Mouse (Mus musculus) left cerebral cortex, adult 11 months (tissue): ENCODE measurements around the gene Vsig2.

Source experiments
- DNase-seq: peaks from one replicate; pipeline ENCODE4 v3.0.0; 2022; ENCODE audit warnings: low spot score

Gene Vsig2

GRCm38 (mm10) chr9:37539170-37540025 lies at the start of gene Vsig2:
Gene Vsig2 (plus strand): TSS chr9:37539255.
- DNase-seq = no peak

GRCm38 (mm10) chr9:37489446-37490120 lies 49.5 kb upstream of the Vsig2 start:
- DNase-seq = no peak

GRCm38 (mm10) chr9:37495761-37496160 lies 43.3 kb upstream of the Vsig2 start:
- no peak for DNase-seq

- DNase-seq = no peak
These were observed 42.7 kb upstream of the Vsig2 start for GRCm38 (mm10) chr9:37496325-37496724.

- DNase-seq = no peak
These were observed 38.9 kb upstream of the Vsig2 start for GRCm38 (mm10) chr9:37500201-37500600.

- DNase-seq = no peak
These were observed 37.9 kb upstream of the Vsig2 start for GRCm38 (mm10) chr9:37501170-37501569.

GRCm38 (mm10) chr9:37504348-37504747 lies 34.7 kb upstream of the Vsig2 start:
- no peak for DNase-seq

GRCm38 (mm10) chr9:37506023-37506422 lies 33.0 kb upstream of the Vsig2 start:
- DNase-seq = no peak

GRCm38 (mm10) chr9:37512097-37512496 lies 27.0 kb upstream of the Vsig2 start:
- DNase-seq = no peak

GRCm38 (mm10) chr9:37514456-37514855 lies 24.6 kb upstream of the Vsig2 start:
- DNase-seq = no peak

- DNase-seq = no peak
These were observed 21.6 kb upstream of the Vsig2 start for GRCm38 (mm10) chr9:37517467-37517866.

- DNase-seq = no peak
These were observed 20.1 kb upstream of the Vsig2 start for GRCm38 (mm10) chr9:37518991-37519390.

- DNase-seq = no peak
These were observed 19.1 kb upstream of the Vsig2 start for GRCm38 (mm10) chr9:37519995-37520394.

- no peak for DNase-seq
These were observed 13.6 kb upstream of the Vsig2 start for GRCm38 (mm10) chr9:37525461-37525860.

GRCm38 (mm10) chr9:37526443-37527395 lies 12.3 kb upstream of the Vsig2 start:
- no peak for DNase-seq

GRCm38 (mm10) chr9:37527396-37528224 lies 11.4 kb upstream of the Vsig2 start, which contains the start of gene Esam:
Gene Esam (plus strand): TSS chr9:37528078.
- no peak for DNase-seq

GRCm38 (mm10) chr9:37528225-37528970 lies 10.7 kb upstream of the Vsig2 start:
- DNase-seq = no peak

- no peak for DNase-seq
These were observed 8.8 kb upstream of the Vsig2 start for GRCm38 (mm10) chr9:37530031-37530887.

GRCm38 (mm10) chr9:37530888-37531705 lies 8.0 kb upstream of the Vsig2 start:
- DNase-seq = no peak
